Mouse (Mus musculus) testis, postnatal 14 days (tissue): Measurements from ENCODE around the gene Sncb.

Experiments
- DNase-seq: peaks from one replicate; pipeline ENCODE4 v3.0.0; 2021; ENCODE audit warnings: low spot score

Sncb gene

GRCm38 (mm10) chr13:54783235-54783634, 16.8 kb upstream of the Sncb start:
- no peak for DNase-seq

GRCm38 (mm10) chr13:54781086-54781485, 14.7 kb upstream of the Sncb start:
- no peak for DNase-seq

DNA sequence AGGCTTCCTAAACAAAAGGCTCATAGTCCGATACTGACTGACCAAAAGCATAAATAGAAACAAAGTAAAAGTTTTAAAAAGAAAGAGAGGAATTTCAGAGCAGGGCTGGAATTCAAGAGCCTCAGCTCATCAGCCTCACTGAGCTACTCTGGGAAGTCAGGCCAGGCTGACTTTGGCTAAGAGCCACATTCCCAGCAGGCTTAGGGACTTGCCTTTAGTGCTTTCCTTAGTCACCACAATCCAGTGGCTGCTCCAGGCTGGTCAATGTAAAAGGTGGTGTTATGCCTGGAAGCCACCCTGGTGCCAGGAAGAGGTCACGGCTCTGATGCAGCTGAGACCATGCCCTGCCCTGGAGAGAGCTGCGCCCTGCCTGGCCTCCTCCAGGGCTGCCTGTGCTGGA, 14.2 kb upstream of the Sncb start:
- peak; percentile 77 for DNase-seq

DNA sequence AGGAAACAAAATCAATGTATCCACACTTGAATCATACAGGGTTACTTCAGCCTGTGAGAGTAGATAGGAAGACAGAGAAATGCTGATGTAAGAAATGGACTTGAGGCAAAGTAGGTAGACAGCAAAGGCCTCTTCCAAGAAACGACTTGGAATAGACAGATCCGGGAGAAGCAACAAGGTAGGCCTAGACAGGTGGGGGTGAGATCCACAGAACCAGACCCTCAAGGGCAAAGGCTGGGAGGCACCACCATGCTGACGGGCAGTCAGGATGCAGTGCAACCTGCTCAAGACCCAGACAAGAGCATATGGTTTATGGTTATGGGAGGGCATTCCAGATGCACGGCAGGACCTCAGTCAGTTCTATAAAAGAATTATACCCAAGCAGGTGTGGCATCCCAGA, 617 bp upstream of the Sncb start:
- no peak for DNase-seq

GRCm38 (mm10) chr13:54765281-54766191, 859 bp downstream of the Sncb start:
- no peak for DNase-seq

DNA sequence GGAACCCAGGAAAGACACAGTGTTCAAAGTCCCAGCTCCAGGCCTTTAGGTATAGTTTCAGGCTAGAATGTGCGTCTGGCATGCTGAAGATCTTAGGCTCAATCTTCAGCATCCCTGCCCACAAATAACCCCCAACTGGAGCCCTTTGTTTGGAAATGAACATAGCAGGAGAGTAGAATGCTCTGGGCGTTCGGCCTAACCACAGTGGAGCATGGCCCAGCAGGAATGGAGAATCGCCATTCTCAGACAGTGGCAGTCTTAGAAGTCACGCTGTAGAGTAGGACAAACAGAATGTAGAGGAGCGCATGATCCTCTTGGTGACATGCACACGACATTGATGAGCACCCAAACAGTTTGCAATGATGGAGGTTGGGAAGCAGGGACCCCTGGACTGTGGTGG, 5.5 kb downstream of the Sncb start:
- no peak for DNase-seq

- no peak for DNase-seq
These were observed 6.1 kb downstream of the Sncb start for GRCm38 (mm10) chr13:54760164-54760795.

DNA sequence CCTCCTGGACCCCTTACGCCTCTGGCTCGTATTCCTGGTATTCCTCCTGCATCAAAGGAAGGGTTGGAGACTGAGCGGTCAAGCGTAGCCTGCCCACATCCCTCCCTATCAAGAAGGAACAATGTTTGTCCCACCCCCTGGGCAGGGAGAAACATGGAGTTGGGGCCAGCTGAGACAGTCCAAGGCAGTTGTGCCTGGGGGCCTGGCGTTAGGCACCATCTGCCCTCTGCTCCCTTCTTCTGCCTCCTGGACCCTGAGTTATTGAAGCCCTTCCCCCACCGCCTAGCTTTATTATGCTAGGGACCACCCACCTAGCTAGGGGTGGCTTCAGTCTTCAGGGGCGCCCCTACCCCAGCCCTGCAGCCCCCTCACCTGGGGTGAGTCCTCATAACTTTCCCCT, 6.9 kb downstream of the Sncb start:
- DNase-seq: no peak

DNA sequence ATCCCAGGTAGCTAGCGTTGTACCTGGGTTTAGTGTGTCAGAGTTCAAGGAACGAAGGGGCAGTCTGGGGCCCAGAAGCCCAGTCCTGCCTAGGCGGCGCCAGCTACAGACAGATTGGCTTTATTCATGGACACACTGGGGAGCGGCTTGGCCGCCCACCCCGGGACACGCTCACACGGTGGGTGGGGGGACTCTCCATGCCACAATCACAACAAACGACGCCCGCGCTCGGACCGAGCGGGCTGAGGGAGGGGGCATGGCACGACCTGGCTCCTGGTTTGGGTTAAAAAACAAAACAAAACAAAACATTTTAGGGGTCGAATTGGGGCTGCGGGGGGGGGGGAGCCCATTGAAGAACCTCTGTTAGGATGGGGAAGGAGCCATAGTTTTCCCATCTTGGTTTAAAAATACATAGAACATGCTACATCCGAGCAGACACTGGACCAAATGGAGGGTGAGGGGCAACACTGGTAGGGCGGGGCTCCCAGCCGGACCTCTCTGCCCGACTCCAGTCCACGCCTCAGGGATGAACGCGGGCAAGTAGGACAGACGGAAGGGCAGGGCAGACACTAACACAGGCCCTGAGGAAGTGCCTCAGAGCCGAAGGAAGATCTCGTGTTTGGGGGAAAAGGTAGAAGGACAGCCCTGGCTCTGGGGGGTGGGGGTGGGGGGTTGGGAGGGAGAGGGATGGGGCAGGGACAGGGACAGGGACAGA, 7.5 kb downstream of the Sncb start:
- no peak for DNase-seq

- peak; percentile 76 for DNase-seq
These were observed 8.2 kb downstream of the Sncb start for GRCm38 (mm10) chr13:54758045-54758755.

DNA sequence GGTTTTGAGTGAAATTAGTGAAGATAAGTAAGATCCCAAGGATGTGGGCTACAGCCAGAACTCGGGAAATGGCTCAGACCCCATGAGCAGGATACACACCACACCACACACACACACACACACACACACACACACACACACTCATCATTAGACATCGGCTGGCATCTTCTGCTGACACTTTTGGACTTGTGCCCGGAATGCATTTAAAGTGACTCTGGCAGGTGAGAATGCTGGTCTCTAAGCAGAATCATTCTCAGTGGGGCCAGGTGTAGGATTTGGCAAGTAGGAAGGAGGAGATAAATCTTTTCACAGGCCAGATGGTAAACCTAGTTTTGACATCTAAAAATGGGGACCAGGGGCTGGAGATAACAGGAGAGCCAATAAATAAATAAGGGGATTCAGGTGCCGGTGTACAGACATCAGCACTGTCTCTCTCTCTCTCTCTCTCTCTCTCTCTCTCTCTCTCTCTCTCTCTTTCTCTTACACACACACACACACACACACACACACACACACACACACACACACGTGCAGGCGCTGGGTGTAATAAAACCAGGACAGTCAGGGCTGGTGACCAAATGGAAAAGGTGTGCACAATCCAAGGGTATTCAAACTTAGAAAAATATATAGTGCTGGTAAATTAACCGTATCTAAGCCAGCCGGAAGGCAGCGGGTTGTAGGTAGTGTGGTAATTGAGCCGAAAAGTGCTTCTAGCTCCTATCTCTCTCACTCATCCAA, 9.1 kb downstream of the Sncb start:
- DNase-seq: no peak

GRCm38 (mm10) chr13:54756156-54756712, 10.2 kb downstream of the Sncb start:
- no peak for DNase-seq

- DNase-seq: no peak
These were observed 11.1 kb downstream of the Sncb start for GRCm38 (mm10) chr13:54755201-54755830.

GRCm38 (mm10) chr13:54754169-54755080, 12.0 kb downstream of the Sncb start:
- DNase-seq: no peak

DNA sequence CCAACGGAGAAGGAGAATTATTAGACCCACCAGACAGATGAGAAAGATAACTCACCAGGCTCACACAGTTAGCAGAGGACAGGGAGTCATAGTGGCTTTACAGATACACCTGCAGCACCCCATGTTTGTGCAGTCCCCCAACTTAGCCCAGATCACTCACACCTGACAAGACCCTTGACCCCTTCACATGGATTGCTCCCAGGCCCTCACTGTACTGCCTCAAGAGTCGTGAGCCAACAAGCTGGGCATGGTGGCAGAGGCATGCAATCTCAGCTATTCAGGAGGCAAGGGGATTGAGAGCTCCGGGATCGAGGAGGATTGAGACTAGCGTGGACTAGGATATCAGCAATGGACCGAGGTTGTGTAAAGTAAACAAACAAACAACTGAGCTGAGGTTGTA, 12.7 kb downstream of the Sncb start:
- no peak for DNase-seq

DNA sequence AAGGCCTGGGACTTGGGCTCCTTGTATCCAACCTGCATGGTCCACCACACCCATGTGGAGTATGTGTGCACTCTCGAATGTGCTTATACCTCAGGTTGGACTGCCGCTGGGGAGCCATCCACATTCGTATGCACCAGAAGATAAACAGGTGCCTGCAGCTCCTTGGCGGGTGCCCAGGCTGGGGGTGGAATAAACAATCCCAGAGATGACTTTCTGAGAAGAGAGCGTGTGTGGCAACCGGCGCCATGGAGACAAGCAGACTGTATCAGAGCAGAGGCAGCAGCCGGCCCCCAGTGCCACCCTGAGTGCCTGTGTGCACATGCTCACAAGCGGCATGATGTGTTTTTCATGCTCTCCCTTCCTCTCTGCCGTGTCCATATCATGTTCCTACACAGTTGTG, 13.7 kb downstream of the Sncb start:
- no peak for DNase-seq

DNA sequence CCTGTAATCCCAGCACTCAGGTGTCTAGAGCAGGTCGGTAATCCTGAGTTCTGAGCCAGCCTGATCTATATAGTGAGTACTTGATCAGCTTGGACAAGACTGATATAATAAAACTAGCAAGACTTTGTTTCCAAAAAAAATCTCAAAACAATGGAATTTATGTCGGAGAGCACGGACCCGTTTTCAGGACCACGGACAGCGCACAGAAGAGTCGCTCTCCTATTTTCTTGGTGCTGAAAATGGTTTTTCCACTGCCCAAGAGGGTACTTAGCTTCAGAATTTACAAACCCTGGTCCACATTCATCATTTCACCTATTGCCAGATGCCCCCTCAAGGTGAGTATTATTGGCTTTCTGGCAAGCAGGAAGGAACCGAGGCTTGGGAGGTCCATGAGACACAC, 15.7 kb downstream of the Sncb start:
- no peak for DNase-seq

DNA sequence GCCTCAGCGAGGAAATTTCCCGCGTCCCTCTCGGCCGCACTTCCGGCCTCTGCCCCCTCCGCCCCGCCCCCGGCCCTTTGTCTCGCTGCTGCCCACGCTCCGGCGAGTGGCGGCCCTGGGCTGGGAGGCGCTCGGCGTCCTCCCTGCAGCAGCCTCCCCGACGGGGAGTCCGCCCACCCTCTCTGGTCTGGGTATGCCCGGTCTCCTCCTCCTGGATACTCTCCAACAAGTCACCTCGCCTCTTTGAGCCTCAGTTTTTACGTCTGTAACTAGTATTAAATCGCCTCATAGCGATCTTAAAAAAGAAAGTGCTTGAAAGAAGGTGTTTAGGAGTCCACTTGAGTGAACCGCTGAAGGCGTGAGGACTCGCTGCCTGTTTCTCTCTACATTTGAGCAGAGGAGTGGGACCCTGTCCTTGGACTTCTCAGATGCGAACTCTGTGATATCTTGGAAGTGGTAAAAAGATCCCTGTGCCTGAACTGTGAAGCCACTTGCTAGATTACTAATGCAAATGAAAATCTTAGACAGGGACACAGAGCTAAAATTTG, 16.5 kb downstream of the Sncb start, which contains the start of gene Gprin1:
Gprin1 (minus strand) TSS at position 11 of the 548 bp plus-strand sequence.
- DNase-seq: no peak
